Mouse (Mus musculus) small intestine, adult 2 months (tissue): ENCODE results near the gene Thbd.

Source experiments
- CTCF ChIP-seq: fragments of 200-500 bp; IDR thresholded peaks from 2 replicates; pipeline ENCODE4 v1.5.1; 2012; ENCODE audit warnings: low read depth, mild to moderate bottlenecking, control low read depth, inconsistent platforms, low read length, moderate library complexity, mixed read lengths; ENCODE audit not compliant: insufficient replicate concordance, insufficient read length; ENCODE audit errors: extremely low read depth
- POLR2A ChIP-seq: fragments of 200-500 bp; IDR thresholded peaks from 2 replicates; pipeline ENCODE4 v1.6.1; 2012; ENCODE audit warnings: low read depth, mild to moderate bottlenecking, control low read depth, inconsistent platforms, low read length, moderate library complexity

GRCm38 (mm10) chr2:148397784-148398100 lies 10.2 kb downstream of the Thbd start:
- TF ChIP-seq CTCF, result no peak
- no peak for TF ChIP-seq POLR2A
